Mouse (Mus musculus) stomach, embryonic 16.5 days (tissue): ENCODE data around the gene Sfxn5. TPM values are rescaled to one million over a fixed set of nuclear protein-coding genes. Genes with fewer than 3 reads are reported as not detected.
A peak's percentile ranks its signal among the peaks of the same experiment; 100 is the strongest.

Experiments
- ATAC-seq: fragments of 200-750 bp; cut with Nextera tagmentation; 2 replicates; pipeline ENCODE4 v1.8.0; 2017; ENCODE audit warnings: moderate number of reproducible peaks, moderate TSS enrichment; ENCODE audit not compliant: insufficient read depth, low FRiP score
- H3K27ac ChIP-seq: fragments of 300-500 bp; sonication (generic); 2 replicates; pipeline ENCODE4 v1.5.1; 2014; ENCODE audit warnings: low read length
- H3K27me3 ChIP-seq: fragments of 300-500 bp; sonication (generic); 2 replicates; pipeline ENCODE4 v1.6.1; 2014; ENCODE audit warnings: low read length, control low read depth, mixed read lengths; ENCODE audit not compliant: control insufficient read depth, insufficient read depth
- H3K36me3 ChIP-seq: fragments of 300-500 bp; sonication (generic); 2 replicates; pipeline ENCODE4 v1.6.1; 2014; ENCODE audit warnings: low read length; ENCODE audit not compliant: control insufficient read depth, insufficient read depth
- H3K4me1 ChIP-seq: fragments of 300-500 bp; sonication (generic); 2 replicates; pipeline ENCODE4 v1.6.1; 2014; ENCODE audit warnings: low read length, control low read depth, mixed read lengths; ENCODE audit not compliant: control insufficient read depth, insufficient read depth
- H3K4me2 ChIP-seq: fragments of 300-500 bp; sonication (generic); 2 replicates; pipeline ENCODE4 v1.6.1; 2014; ENCODE audit warnings: low read depth, low read length, mixed read lengths
- H3K4me3 ChIP-seq: fragments of 300-500 bp; sonication (generic); replicated peaks from 2 replicates; pipeline ENCODE4 v1.5.1; 2014; ENCODE audit warnings: mild to moderate bottlenecking, low read length
- H3K9ac ChIP-seq: fragments of 300-500 bp; sonication (generic); 2 replicates; pipeline ENCODE4 v1.6.1; 2014; ENCODE audit warnings: low read length
- H3K9me3 ChIP-seq: fragments of 300-500 bp; sonication (generic); replicated peaks from 2 replicates; pipeline ENCODE4 v1.6.1; 2016; ENCODE audit warnings: low read length, control low read depth; ENCODE audit not compliant: control insufficient read depth
- WGBS: fragments of 180-500 bp; shearing (Covaris S2); extraction: QIAGEN DNeasy Blood & Tissue Kit; methylation state at CpG from one replicate; pipeline ENCODE4 v1.1.7; 2014; 5-methylcytosine and 5-hydroxymethylcytosine counted together
- polyA plus RNA-seq: library from polyadenylated mRNA; unstranded; fragments of >200 nt; fragmentation: Nextera tagmentation; extraction: Ambion mirVana; gene quantifications from 2 replicates; pipeline ENCODE4 v1.2.1, GENCODE M21; 2015

Gene Sfxn5
- polyA plus RNA-seq, 1 experiment from 2014 or later, result 11.0 TPM

- peak overlapping the region; percentile 86 for H3K4me2 ChIP-seq
- H3K4me1 ChIP-seq, result peaks cover 13% of the 10 kb centered on the region
- H3K9me3 ChIP-seq, result no peaks in the 10 kb centered on the region
- peak overlapping the region; percentile 89 for H3K9ac ChIP-seq
- H3K27ac ChIP-seq, result peak overlapping the region; percentile 95
- WGBS, result under 1% methylated on average over 41 of the region's 41 CpGs
- peak overlapping the region; percentile 81 for H3K4me3 ChIP-seq
- peak; percentile 26; the same call in 1 of the 2 replicates for ATAC-seq
- H3K36me3 ChIP-seq, result 0 out of 2 replicates have a peak, but pooled peaks cover 4% of the 10 kb centered on the region
- H3K27me3 ChIP-seq, result no peaks in the 10 kb centered on the region
Measured at GRCm38 (mm10) chr6:85332351-85332999, 747 bp downstream of the Sfxn5 start.

- Histone ChIP-seq H3K36me3 (0 out of 2 replicates have a peak, but pooled peaks cover under 1% of the 10 kb centered on the region), H3K27me3 (no peaks in the 10 kb centered on the region), H3K4me1 (peaks cover 13% of the 10 kb centered on the region), H3K4me3 (peak overlapping the region; percentile 81), H3K27ac (peak overlapping the region; percentile 68), H3K4me2 (peak overlapping the region; percentile 86), H3K9ac (no peak overlapping the region), H3K9me3 (no peaks in the 10 kb centered on the region)
- WGBS, result 15% methylated on average over 8 of the region's 8 CpGs
- ATAC-seq, result no peak
Measured at GRCm38 (mm10) chr6:85331736-85332135, 1.5 kb downstream of the Sfxn5 start.

GRCm38 (mm10) chr6:85331221-85331735, 1.9 kb downstream of the Sfxn5 start:
- Histone ChIP-seq H3K4me3 (no peak overlapping the region), H3K4me1 (peaks cover 13% of the 10 kb centered on the region), H3K9ac (no peak overlapping the region), H3K27me3 (no peaks in the 10 kb centered on the region), H3K4me2 (peak overlapping the region; percentile 86), H3K27ac (peak overlapping the region; percentile 68), H3K36me3 (no peaks in the 10 kb centered on the region), H3K9me3 (no peaks in the 10 kb centered on the region)
- 20% methylated on average over 6 of the region's 6 CpGs for WGBS
- ATAC-seq, result peak; percentile 27

DNA sequence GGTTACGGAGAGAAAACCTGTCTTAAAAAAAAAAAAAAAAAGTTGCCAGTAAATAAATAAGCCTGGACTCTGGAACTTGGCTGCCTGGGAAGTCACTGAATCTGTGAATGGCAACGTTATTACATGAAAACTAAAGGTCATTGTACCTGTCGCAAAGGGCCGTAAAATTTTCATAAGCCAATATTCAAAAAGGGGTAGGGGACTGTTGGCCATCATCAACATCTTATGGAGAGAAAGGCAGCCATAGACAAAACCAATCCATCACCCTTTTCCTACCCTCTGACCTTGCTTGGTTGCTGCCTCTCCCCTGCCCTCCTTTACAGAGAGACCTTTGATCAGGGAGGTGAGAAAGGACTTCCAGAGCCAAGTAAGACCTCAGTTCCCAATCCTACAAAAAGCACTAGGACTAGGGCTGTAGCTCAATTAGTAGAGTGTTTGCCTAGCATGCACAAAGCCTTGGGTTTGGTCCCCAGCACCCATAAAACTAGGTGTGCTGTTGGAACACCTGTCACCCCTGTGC, 3.5 kb downstream of the Sfxn5 start:
- no peaks in the 10 kb centered on the region for H3K36me3 ChIP-seq
- H3K4me2 ChIP-seq, result no peak overlapping the region
- 91% methylated on average over 4 of the region's 4 CpGs for WGBS
- no peaks in the 10 kb centered on the region for H3K27me3 ChIP-seq
- no peak overlapping the region for H3K9ac ChIP-seq
- no peak for ATAC-seq
- H3K4me1 ChIP-seq, result peaks cover 20% of the 10 kb centered on the region
- H3K9me3 ChIP-seq, result no peaks in the 10 kb centered on the region
- H3K27ac ChIP-seq, result no peak overlapping the region
- no peak overlapping the region for H3K4me3 ChIP-seq

DNA sequence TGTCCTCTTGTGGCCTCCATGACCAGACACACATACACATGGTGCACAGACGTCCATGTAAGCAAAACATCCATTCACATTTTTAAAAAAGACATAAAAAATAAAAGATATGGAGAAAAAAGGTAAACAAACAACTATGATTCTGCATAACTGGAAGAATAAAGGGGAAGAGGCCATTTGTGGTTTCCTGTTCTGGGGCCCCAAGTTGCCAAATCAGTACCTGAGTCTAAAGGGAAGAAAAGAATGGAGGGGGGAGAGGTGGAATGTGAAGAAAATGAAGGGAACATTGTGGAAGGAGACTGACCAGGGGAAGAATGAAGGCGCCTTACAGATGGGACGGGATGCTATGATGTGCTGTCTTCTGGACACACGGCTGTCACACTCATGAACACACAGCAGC, 6.7 kb downstream of the Sfxn5 start:
- Histone ChIP-seq H3K4me2 (no peak overlapping the region), H3K27ac (no peak overlapping the region), H3K4me1 (peaks cover 10% of the 10 kb centered on the region), H3K9me3 (no peaks in the 10 kb centered on the region), H3K27me3 (no peaks in the 10 kb centered on the region), H3K9ac (no peak overlapping the region), H3K36me3 (no peaks in the 10 kb centered on the region), H3K4me3 (no peak overlapping the region)
- 78% methylated on average over 4 of the region's 4 CpGs for WGBS
- no peak for ATAC-seq

DNA sequence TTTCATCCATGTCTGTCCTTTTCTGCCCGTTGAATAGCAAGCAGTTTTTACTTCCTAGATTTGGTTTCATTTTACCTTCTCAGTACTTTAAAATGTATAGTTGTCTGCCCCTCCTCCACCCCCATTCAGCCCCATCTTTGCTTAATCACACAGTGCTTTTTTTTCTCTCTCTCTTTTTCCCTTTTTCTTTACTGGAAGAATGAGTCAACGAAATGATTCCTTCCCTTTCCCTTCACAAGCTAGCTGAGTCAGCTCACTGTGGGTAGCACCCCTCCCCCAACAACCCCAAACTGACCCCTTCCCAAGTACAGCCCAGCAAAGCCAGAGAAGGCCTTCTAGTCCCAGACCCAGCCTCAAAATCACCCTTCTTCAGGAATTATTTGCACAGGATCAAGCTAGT, 8.1 kb downstream of the Sfxn5 start:
- Histone ChIP-seq H3K9me3 (no peaks in the 10 kb centered on the region), H3K27me3 (no peaks in the 10 kb centered on the region), H3K4me2 (no peak overlapping the region), H3K27ac (no peak overlapping the region), H3K9ac (no peak overlapping the region), H3K4me1 (peaks cover 7% of the 10 kb centered on the region), H3K36me3 (no peaks in the 10 kb centered on the region), H3K4me3 (no peak overlapping the region)
- WGBS, result 35% methylated on average over 2 of the region's 2 CpGs
- no peak; the same call in 1 of the 2 replicates for ATAC-seq

DNA sequence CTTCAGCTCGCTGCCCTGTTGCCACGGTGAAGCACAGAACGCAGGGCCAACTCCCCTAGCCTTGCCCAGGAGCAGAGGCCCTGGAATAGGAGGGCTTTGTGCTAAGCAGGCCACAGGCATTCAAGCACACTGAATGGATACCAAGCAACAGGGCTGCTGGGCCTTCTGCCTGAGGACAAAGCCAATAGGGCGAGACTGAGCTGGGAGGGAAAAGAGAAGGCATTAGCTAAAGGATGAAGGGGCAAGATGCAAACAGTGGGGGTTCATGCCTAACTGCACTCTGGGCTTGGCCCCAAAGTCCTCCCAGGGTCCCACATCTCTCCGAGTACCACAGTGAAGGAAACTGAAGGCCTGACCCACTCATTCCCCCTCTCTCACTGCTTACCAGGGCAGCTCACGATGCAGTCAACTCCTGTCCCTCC, 12.8 kb downstream of the Sfxn5 start:
- WGBS, result 67% methylated on average over 6 of the region's 6 CpGs
- H3K4me2 ChIP-seq, result no peak overlapping the region

GRCm38 (mm10) chr6:85316211-85316610, 17.0 kb downstream of the Sfxn5 start:
- Histone ChIP-seq H3K27ac (no peak overlapping the region), H3K4me3 (no peak overlapping the region), H3K9me3 (no peaks in the 10 kb centered on the region), H3K36me3 (no peaks in the 10 kb centered on the region), H3K9ac (no peak overlapping the region), H3K4me2 (no peak overlapping the region), H3K4me1 (no peaks in the 10 kb centered on the region), H3K27me3 (no peaks in the 10 kb centered on the region)
- no peak for ATAC-seq
- 88% methylated on average over 2 of the region's 2 CpGs for WGBS

More for the DNA sequence above, 12.8 kb downstream of the Sfxn5 start:
- Histone ChIP-seq H3K36me3 (no peaks in the 10 kb centered on the region), H3K4me3 (no peak overlapping the region), H3K27me3 (no peaks in the 10 kb centered on the region), H3K9me3 (no peaks in the 10 kb centered on the region), H3K27ac (no peak overlapping the region), H3K9ac (no peak overlapping the region), H3K4me1 (peaks cover 6% of the 10 kb centered on the region)
- ATAC-seq, result no peak

DNA sequence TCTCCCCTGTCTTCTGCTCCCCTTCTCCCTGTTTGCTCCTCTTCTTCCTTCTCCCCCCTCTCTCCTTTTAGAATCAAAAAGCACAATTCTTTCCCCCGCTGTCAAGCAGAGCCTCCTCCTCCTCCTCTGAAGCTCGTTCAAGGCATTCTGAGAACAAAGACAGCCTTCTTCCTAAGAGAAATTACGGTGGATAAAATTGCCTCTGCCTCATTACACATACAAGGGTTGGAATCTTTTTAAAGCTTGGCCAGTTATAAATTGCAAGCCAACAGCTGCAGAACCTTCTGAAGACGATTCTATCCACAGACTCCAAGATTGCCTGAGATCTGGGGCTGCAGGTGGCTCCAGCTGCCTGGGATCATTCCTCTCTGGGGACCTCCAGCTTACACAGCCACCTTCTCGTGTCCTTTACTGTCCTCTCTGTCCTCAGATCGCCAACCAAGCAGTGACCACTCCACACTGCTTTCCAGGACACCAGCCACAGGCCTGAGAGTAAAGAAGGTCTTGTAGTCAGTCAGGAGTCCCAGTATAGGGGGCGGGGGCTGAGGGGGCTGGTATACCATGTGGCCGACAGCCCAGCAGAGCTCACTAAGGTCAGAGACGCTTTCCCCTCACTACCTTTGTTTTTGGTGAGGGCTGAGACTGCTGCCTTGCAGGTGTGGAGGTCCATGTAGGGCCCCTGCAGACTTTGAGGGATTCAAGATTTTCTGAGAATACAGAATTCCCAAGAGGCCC, 19.0 kb downstream of the Sfxn5 start:
- 50% methylated on average over 9 of the region's 9 CpGs for WGBS
- no peak overlapping the region for H3K27ac ChIP-seq
- no peak overlapping the region for H3K4me3 ChIP-seq
- no peak for ATAC-seq
- no peaks in the 10 kb centered on the region for H3K9me3 ChIP-seq
- H3K36me3 ChIP-seq, result no peaks in the 10 kb centered on the region
- H3K4me2 ChIP-seq, result no peak overlapping the region
- H3K27me3 ChIP-seq, result no peaks in the 10 kb centered on the region
- H3K9ac ChIP-seq, result no peak overlapping the region
- no peaks in the 10 kb centered on the region for H3K4me1 ChIP-seq
